Mouse (Mus musculus): ENCODE results near the gene D130043K22Rik. TPM values are rescaled to one million over a fixed set of nuclear protein-coding genes. Genes with fewer than 3 reads are reported as not detected.
A peak's percentile ranks its signal among the peaks of the same experiment; 100 is the strongest.

D130043K22Rik gene
- polyA plus RNA-seq, 1 experiment from 2014 or later, result 0.14 TPM

- no peak for DNase-seq
- Histone ChIP-seq H3K27ac (ENCODE audit: low read depth) (peak overlapping the region; percentile 83; the same call in 1 of the 2 replicates), H3K9me3 (ENCODE audit: low read depth, low read length) (no peaks in the 10 kb centered on the region), H3K27me3 (ENCODE audit: insufficient read depth, low read length) (no peaks in the 10 kb centered on the region), H3K9ac (peak overlapping the region; percentile 90), H3K36me3 (ENCODE audit: insufficient read depth) (no peaks in the 10 kb centered on the region), H3K4me1 (ENCODE audit: insufficient read depth) (0 out of 2 replicates have a peak, but pooled peaks cover 4% of the 10 kb centered on the region), H3K4me2 (peak overlapping the region; percentile 78), H3K4me3 (ENCODE audit: low read depth, low read length) (peak overlapping the region; percentile 81)
- no peak for TF ChIP-seq CTCF (IDR thresholded peaks at IDR 0.05; ENCODE audit: low read depth)
- WGBS, result 31% methylated on average over 5 of the region's 5 CpGs
- ATAC-seq (ENCODE audit: insufficient read depth), result peak; percentile 25
Measured at GRCm38 (mm10) chr13:24936772-24937107, 91.8 kb downstream of the D130043K22Rik start.

DNA sequence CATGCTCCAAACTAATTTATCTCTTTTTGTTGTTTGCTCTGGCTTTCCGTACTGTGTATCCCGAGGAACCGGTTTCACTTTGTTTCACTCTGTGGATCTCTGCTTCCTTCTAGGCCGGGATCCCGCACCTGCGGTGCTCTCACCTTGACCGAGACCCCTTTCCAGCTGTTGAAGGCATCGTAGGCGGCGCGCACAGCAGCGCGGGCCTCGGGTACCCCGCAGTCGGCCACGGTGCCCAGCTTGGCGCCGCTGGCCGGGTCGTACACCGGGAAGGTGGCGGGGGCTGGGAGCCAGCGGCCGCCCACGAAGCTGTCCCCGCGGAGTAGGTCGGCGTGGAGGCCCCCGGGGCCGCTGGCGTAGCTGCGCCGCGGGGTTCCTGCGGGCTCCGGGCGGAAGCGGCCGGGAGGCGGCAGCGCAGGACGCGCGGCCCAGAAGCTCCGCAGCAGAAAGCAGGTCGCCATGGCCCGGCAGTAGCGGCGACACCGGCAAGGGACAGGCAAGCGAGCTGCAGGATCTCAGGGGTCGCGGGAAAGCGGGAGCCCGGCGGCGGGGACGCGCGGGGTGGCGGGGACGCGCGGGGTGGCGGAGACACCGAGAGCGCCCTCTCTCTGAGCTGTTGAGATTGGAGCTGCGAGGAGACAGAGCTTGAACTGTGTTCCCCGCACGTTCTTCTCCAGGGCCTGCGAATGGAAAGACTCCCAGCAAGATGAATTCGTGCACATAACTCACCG is 92.3 kb downstream of the D130043K22Rik start, which contains the start of gene Aldh5a1:
Gene Aldh5a1 (minus strand): TSS at position 554 of the 731 bp plus-strand sequence.
- peak within 1 kb of the TSS; percentile 90 for H3K9ac ChIP-seq
- H3K9me3 ChIP-seq (ENCODE audit: low read depth, low read length), result no peaks in the 10 kb centered on the region
- H3K27ac ChIP-seq (ENCODE audit: low read depth), result peak within 1 kb of the TSS; percentile 83
- H3K4me3 ChIP-seq (ENCODE audit: low read depth, low read length), result peak within 1 kb of the TSS; percentile 81
- ATAC-seq (ENCODE audit: insufficient read depth) (peak; percentile 82), DNase-seq (peak; percentile 89)
- peak within 1 kb of the TSS; percentile 78 for H3K4me2 ChIP-seq
- no peaks in the 10 kb centered on the region for H3K27me3 ChIP-seq (ENCODE audit: insufficient read depth, low read length)
- H3K4me1 ChIP-seq (ENCODE audit: insufficient read depth), result 0 out of 2 replicates have a peak, but pooled peaks cover 4% of the 10 kb centered on the region
- peak; percentile 38 for TF ChIP-seq CTCF (IDR thresholded peaks at IDR 0.05; ENCODE audit: low read depth)
- H3K36me3 ChIP-seq (ENCODE audit: insufficient read depth), result no peaks in the 10 kb centered on the region
- WGBS, result under 1% methylated on average over 75 of the region's 75 CpGs

- no peak for TF ChIP-seq CTCF (IDR thresholded peaks at IDR 0.05; ENCODE audit: low read depth)
- H3K27ac ChIP-seq (ENCODE audit: low read depth), result peak overlapping the region; percentile 83; the same call in 1 of the 2 replicates
- no peaks in the 10 kb centered on the region for H3K9me3 ChIP-seq (ENCODE audit: low read depth, low read length)
- H3K36me3 ChIP-seq (ENCODE audit: insufficient read depth), result no peaks in the 10 kb centered on the region
- peak overlapping the region; percentile 90 for H3K9ac ChIP-seq
- DNase-seq (no peak), ATAC-seq (ENCODE audit: insufficient read depth) (peak; percentile 36; the same call in 1 of the 2 replicates)
- no peaks in the 10 kb centered on the region for H3K27me3 ChIP-seq (ENCODE audit: insufficient read depth, low read length)
- peak overlapping the region; percentile 81 for H3K4me3 ChIP-seq (ENCODE audit: low read depth, low read length)
- 16% methylated on average over 12 of the region's 12 CpGs for WGBS
- 0 out of 2 replicates have a peak, but pooled peaks cover 4% of the 10 kb centered on the region for H3K4me1 ChIP-seq (ENCODE audit: insufficient read depth)
- H3K4me2 ChIP-seq, result peak overlapping the region; percentile 78
Measured at GRCm38 (mm10) chr13:24937839-24938166, 92.9 kb downstream of the D130043K22Rik start.

GRCm38 (mm10) chr13:24938683-24939082 is 93.7 kb downstream of the D130043K22Rik start:
- 25% methylated on average over 9 of the region's 9 CpGs for WGBS
- DNase-seq (peak; percentile 92), ATAC-seq (ENCODE audit: insufficient read depth) (peak; percentile 32; the same call in 1 of the 2 replicates)
- no peaks in the 10 kb centered on the region for H3K36me3 ChIP-seq (ENCODE audit: insufficient read depth)
- no peaks in the 10 kb centered on the region for H3K9me3 ChIP-seq (ENCODE audit: low read depth, low read length)
- no peak overlapping the region for H3K4me3 ChIP-seq (ENCODE audit: low read depth, low read length)
- H3K27me3 ChIP-seq (ENCODE audit: insufficient read depth, low read length), result no peaks in the 10 kb centered on the region
- 0 out of 2 replicates have a peak, but pooled peaks cover 4% of the 10 kb centered on the region for H3K4me1 ChIP-seq (ENCODE audit: insufficient read depth)
- TF ChIP-seq CTCF (IDR thresholded peaks at IDR 0.05; ENCODE audit: low read depth), result peak; percentile 83
- H3K4me2 ChIP-seq, result no peak overlapping the region
- H3K9ac ChIP-seq, result no peak overlapping the region
- H3K27ac ChIP-seq (ENCODE audit: low read depth), result no peak overlapping the region

- Histone ChIP-seq H3K4me3 (ENCODE audit: low read depth, low read length) (no peak overlapping the region), H3K36me3 (ENCODE audit: insufficient read depth) (no peaks in the 10 kb centered on the region), H3K9ac (no peak overlapping the region), H3K4me2 (no peak overlapping the region), H3K27ac (ENCODE audit: low read depth) (no peak overlapping the region), H3K27me3 (ENCODE audit: insufficient read depth, low read length) (no peaks in the 10 kb centered on the region), H3K9me3 (ENCODE audit: low read depth, low read length) (no peaks in the 10 kb centered on the region), H3K4me1 (ENCODE audit: insufficient read depth) (0 out of 2 replicates have a peak, but pooled peaks cover 4% of the 10 kb centered on the region)
- DNase-seq (no peak), ATAC-seq (ENCODE audit: insufficient read depth) (no peak)
- no peak for TF ChIP-seq CTCF (IDR thresholded peaks at IDR 0.05; ENCODE audit: low read depth)
- 86% methylated on average over 9 of the region's 9 CpGs for WGBS
Measured at GRCm38 (mm10) chr13:24939472-24939871, 94.5 kb downstream of the D130043K22Rik start.

GRCm38 (mm10) chr13:24942512-24943282 is 97.8 kb downstream of the D130043K22Rik start, which contains the start of gene Gpld1:
Gene Gpld1, plus strand, starts transcription at chr13:24943152.
- DNase-seq, result peak; percentile 26
- no peak for TF ChIP-seq CTCF (IDR thresholded peaks at IDR 0.05; ENCODE audit: low read depth)
- Histone ChIP-seq H3K9me3 (ENCODE audit: low read depth, low read length) (no peaks in the 10 kb centered on the region), H3K9ac (no peak within 1 kb of the TSS), H3K36me3 (ENCODE audit: insufficient read depth) (no peaks in the 10 kb centered on the region), H3K4me3 (ENCODE audit: low read depth, low read length) (no peak within 1 kb of the TSS), H3K27me3 (ENCODE audit: insufficient read depth, low read length) (no peaks in the 10 kb centered on the region), H3K4me2 (no peak within 1 kb of the TSS), H3K4me1 (ENCODE audit: insufficient read depth) (0 out of 2 replicates have a peak, but pooled peaks cover 4% of the 10 kb centered on the region), H3K27ac (ENCODE audit: low read depth) (no peak within 1 kb of the TSS)
- no peak for ATAC-seq (ENCODE audit: insufficient read depth)
- WGBS, result 59% methylated on average over 17 of the region's 17 CpGs

GRCm38 (mm10) chr13:24943303-24943702 is 98.4 kb downstream of the D130043K22Rik start:
- 57% methylated on average over 8 of the region's 8 CpGs for WGBS
- H3K27me3 ChIP-seq (ENCODE audit: insufficient read depth, low read length), result no peaks in the 10 kb centered on the region
- DNase-seq, result no peak
- no peak overlapping the region for H3K27ac ChIP-seq (ENCODE audit: low read depth)
- ATAC-seq (ENCODE audit: insufficient read depth), result no peak
- no peak overlapping the region for H3K4me3 ChIP-seq (ENCODE audit: low read depth, low read length)
- no peak overlapping the region for H3K4me2 ChIP-seq
- TF ChIP-seq CTCF (IDR thresholded peaks at IDR 0.05; ENCODE audit: low read depth), result no peak
- H3K9me3 ChIP-seq (ENCODE audit: low read depth, low read length), result no peaks in the 10 kb centered on the region
- no peak overlapping the region for H3K9ac ChIP-seq
- H3K4me1 ChIP-seq (ENCODE audit: insufficient read depth), result no peaks in the 10 kb centered on the region
- H3K36me3 ChIP-seq (ENCODE audit: insufficient read depth), result no peaks in the 10 kb centered on the region
